Mouse (Mus musculus) liver, embryonic 12.5 days (tissue): ENCODE results near the gene Ube2e3. TPM values are rescaled to one million over a fixed set of nuclear protein-coding genes. Genes with fewer than 3 reads are reported as not detected.

Experiments
- ATAC-seq: fragments of 200-750 bp; cut with Nextera tagmentation; 2 replicates; pipeline ENCODE4 v1.8.0; 2017; ENCODE audit warnings: moderate number of reproducible peaks, mild to moderate bottlenecking, moderate library complexity
- H3K27ac ChIP-seq: fragments of 300-500 bp; sonication (generic); 2 replicates; pipeline ENCODE4 v1.5.1; 2016; ENCODE audit warnings: mild to moderate bottlenecking
- H3K27me3 ChIP-seq: fragments of 300-500 bp; sonication (generic); replicated peaks from 2 replicates; pipeline ENCODE4 v1.6.1; 2016; ENCODE audit warnings: mild to moderate bottlenecking, moderate library complexity
- H3K36me3 ChIP-seq: fragments of 300-500 bp; sonication (generic); 2 replicates; pipeline ENCODE4 v1.6.1; 2016; ENCODE audit warnings: mild to moderate bottlenecking, moderate library complexity
- H3K4me1 ChIP-seq: fragments of 300-500 bp; sonication (generic); 2 replicates; pipeline ENCODE4 v1.6.1; 2016
- H3K4me2 ChIP-seq: fragments of 300-500 bp; sonication (generic); 2 replicates; pipeline ENCODE4 v1.6.1; 2016; ENCODE audit warnings: mild to moderate bottlenecking, moderate library complexity
- H3K4me3 ChIP-seq: fragments of 300-500 bp; sonication (generic); 2 replicates; pipeline ENCODE4 v1.5.1; 2016; ENCODE audit warnings: mild to moderate bottlenecking, moderate library complexity
- H3K9ac ChIP-seq: fragments of 300-500 bp; sonication (generic); 2 replicates; pipeline ENCODE4 v1.6.1; 2016; ENCODE audit warnings: mild to moderate bottlenecking, moderate library complexity
- H3K9me3 ChIP-seq: fragments of 300-500 bp; sonication (generic); replicated peaks from 2 replicates; pipeline ENCODE4 v1.6.1; 2016; ENCODE audit warnings: mild to moderate bottlenecking, moderate library complexity
- WGBS: fragments of 180-500 bp; shearing (Covaris S2); methylation state at CpG from one replicate; pipeline ENCODE4 v1.1.7; 2016; ENCODE audit not compliant: insufficient replicate concordance; 5-methylcytosine and 5-hydroxymethylcytosine counted together
- polyA plus RNA-seq: library from polyadenylated mRNA; unstranded; fragments of >200 nt; fragmentation: Nextera tagmentation; extraction: Ambion mirVana; gene quantifications from 2 replicates; pipeline ENCODE4 v1.2.1, GENCODE M21; 2016

Ube2e3 gene
- polyA plus RNA-seq: 107 and 109 TPM in 2 replicates

GRCm38 (mm10) chr2:78867726-78868510 is at the start of gene Ube2e3:
TSS of gene Ube2e3 (plus strand) at chr2:78868124.
- H3K36me3 ChIP-seq: peaks cover 24% of the 10 kb centered on the region
- no peaks in the 10 kb centered on the region for H3K27me3 ChIP-seq
- no peaks in the 10 kb centered on the region for H3K9me3 ChIP-seq
- H3K27ac ChIP-seq: peak within 1 kb of the TSS; percentile 97
- 14% methylated on average over 14 of the region's 14 CpGs for WGBS
- ATAC-seq: no peak; the same call in none of the 2 replicates
- peak within 1 kb of the TSS; percentile 100 for H3K9ac ChIP-seq
- peak within 1 kb of the TSS; percentile 99 for H3K4me3 ChIP-seq
- H3K4me1 ChIP-seq: peaks cover 50% of the 10 kb centered on the region
- peak within 1 kb of the TSS; percentile 86 for H3K4me2 ChIP-seq

GRCm38 (mm10) chr2:78829887-78830286 is 38.0 kb upstream of the Ube2e3 start:
- no peaks in the 10 kb centered on the region for H3K36me3 ChIP-seq
- no peaks in the 10 kb centered on the region for H3K4me1 ChIP-seq
- 86% methylated on average over 3 of the region's 3 CpGs for WGBS
- no peak for ATAC-seq
- no peaks in the 10 kb centered on the region for H3K9me3 ChIP-seq
- H3K27me3 ChIP-seq: no peaks in the 10 kb centered on the region
- no peak overlapping the region for H3K4me3 ChIP-seq
- no peak overlapping the region for H3K4me2 ChIP-seq
- H3K27ac ChIP-seq: no peak overlapping the region
- no peak overlapping the region for H3K9ac ChIP-seq

GRCm38 (mm10) chr2:78841494-78842224 is 26.3 kb upstream of the Ube2e3 start:
- Histone ChIP-seq H3K4me2 (no peak overlapping the region), H3K27ac (no peak overlapping the region), H3K9ac (no peak overlapping the region), H3K4me1 (no peaks in the 10 kb centered on the region), H3K4me3 (no peak overlapping the region), H3K27me3 (no peaks in the 10 kb centered on the region), H3K36me3 (no peaks in the 10 kb centered on the region), H3K9me3 (no peaks in the 10 kb centered on the region)
- no peak for ATAC-seq
- WGBS: 30% methylated on average over 7 of the region's 7 CpGs

- Histone ChIP-seq H3K9ac (no peak overlapping the region), H3K9me3 (no peaks in the 10 kb centered on the region), H3K4me1 (no peaks in the 10 kb centered on the region), H3K27me3 (no peaks in the 10 kb centered on the region), H3K4me2 (no peak overlapping the region), H3K4me3 (no peak overlapping the region), H3K27ac (no peak overlapping the region), H3K36me3 (no peaks in the 10 kb centered on the region)
- WGBS: 77% methylated on average over 5 of the region's 5 CpGs
- ATAC-seq: no peak
Observed at GRCm38 (mm10) chr2:78844365-78844764, 23.6 kb upstream of the Ube2e3 start.

GRCm38 (mm10) chr2:78845274-78845673 is 22.6 kb upstream of the Ube2e3 start:
- no peak overlapping the region for H3K9ac ChIP-seq
- ATAC-seq: no peak
- no peaks in the 10 kb centered on the region for H3K9me3 ChIP-seq

GRCm38 (mm10) chr2:78845717-78846116 is 22.2 kb upstream of the Ube2e3 start:
- H3K27me3 ChIP-seq: no peaks in the 10 kb centered on the region
- no peaks in the 10 kb centered on the region for H3K36me3 ChIP-seq
- ATAC-seq: no peak
- H3K9me3 ChIP-seq: no peaks in the 10 kb centered on the region
- no peak overlapping the region for H3K4me3 ChIP-seq
- H3K4me2 ChIP-seq: no peak overlapping the region
- no peak overlapping the region for H3K27ac ChIP-seq
- 66% methylated on average over 10 of the region's 10 CpGs for WGBS
- H3K4me1 ChIP-seq: no peaks in the 10 kb centered on the region
- no peak overlapping the region for H3K9ac ChIP-seq

More at GRCm38 (mm10) chr2:78845274-78845673, 22.6 kb upstream of the Ube2e3 start:
- Histone ChIP-seq H3K36me3 (no peaks in the 10 kb centered on the region), H3K4me3 (no peak overlapping the region), H3K27me3 (no peaks in the 10 kb centered on the region), H3K4me2 (no peak overlapping the region), H3K27ac (no peak overlapping the region), H3K4me1 (no peaks in the 10 kb centered on the region)
- 71% methylated on average over 12 of the region's 12 CpGs for whole genome bisulfite sequencing

- 79% methylated on average over 8 of the region's 8 CpGs for WGBS
- no peaks in the 10 kb centered on the region for H3K36me3 ChIP-seq
- no peak overlapping the region for H3K9ac ChIP-seq
- no peak for ATAC-seq
- no peak overlapping the region for H3K4me3 ChIP-seq
- no peaks in the 10 kb centered on the region for H3K9me3 ChIP-seq
- H3K27me3 ChIP-seq: no peaks in the 10 kb centered on the region
- peaks cover 14% of the 10 kb centered on the region for H3K4me1 ChIP-seq
- no peak overlapping the region for H3K27ac ChIP-seq
- H3K4me2 ChIP-seq: no peak overlapping the region
Observed at GRCm38 (mm10) chr2:78854315-78854714, 13.6 kb upstream of the Ube2e3 start.

- H3K4me3 ChIP-seq: no peak overlapping the region
- H3K27ac ChIP-seq: peak overlapping the region; percentile 84
Observed at GRCm38 (mm10) chr2:78858628-78859027, 9.3 kb upstream of the Ube2e3 start.

GRCm38 (mm10) chr2:78859266-78860087 is 8.4 kb upstream of the Ube2e3 start:
- no peaks in the 10 kb centered on the region for H3K36me3 ChIP-seq
- peaks cover 58% of the 10 kb centered on the region for H3K4me1 ChIP-seq
- H3K9ac ChIP-seq: peak overlapping the region; percentile 51; the same call in 1 of the 2 replicates
- 41% methylated on average over 12 of the region's 12 CpGs for WGBS
- H3K27ac ChIP-seq: peak overlapping the region; percentile 84
- peak; percentile 94 for ATAC-seq
- H3K4me3 ChIP-seq: no peak overlapping the region
- H3K9me3 ChIP-seq: no peaks in the 10 kb centered on the region
- H3K4me2 ChIP-seq: peak overlapping the region; percentile 45
- H3K27me3 ChIP-seq: no peaks in the 10 kb centered on the region

More at GRCm38 (mm10) chr2:78858628-78859027, 9.3 kb upstream of the Ube2e3 start:
- Histone ChIP-seq H3K9ac (0 out of 2 replicates have a peak overlapping the region, but pooled peaks have one; percentile 51), H3K4me1 (peaks cover 53% of the 10 kb centered on the region), H3K27me3 (no peaks in the 10 kb centered on the region), H3K4me2 (peak overlapping the region; percentile 45; the same call in 1 of the 2 replicates), H3K9me3 (no peaks in the 10 kb centered on the region), H3K36me3 (no peaks in the 10 kb centered on the region)
- WGBS: 62% methylated on average over 6 of the region's 6 CpGs
- no peak for ATAC-seq

GRCm38 (mm10) chr2:78860088-78860372 is 7.9 kb upstream of the Ube2e3 start:
- Histone ChIP-seq H3K4me2 (peak overlapping the region; percentile 45), H3K36me3 (no peaks in the 10 kb centered on the region), H3K4me3 (no peak overlapping the region), H3K9ac (0 out of 2 replicates have a peak overlapping the region, but pooled peaks have one; percentile 3), H3K4me1 (peaks cover 58% of the 10 kb centered on the region), H3K9me3 (no peaks in the 10 kb centered on the region), H3K27ac (peak overlapping the region; percentile 84), H3K27me3 (no peaks in the 10 kb centered on the region)
- 43% methylated on average over 3 of the region's 3 CpGs for WGBS
- ATAC-seq: no peak

GRCm38 (mm10) chr2:78864116-78864515 is 3.8 kb upstream of the Ube2e3 start:
- H3K9ac ChIP-seq: no peak overlapping the region
- no peak overlapping the region for H3K27ac ChIP-seq
- H3K4me1 ChIP-seq: peaks cover 58% of the 10 kb centered on the region
- H3K9me3 ChIP-seq: no peaks in the 10 kb centered on the region
- H3K27me3 ChIP-seq: no peaks in the 10 kb centered on the region
- no peak overlapping the region for H3K4me2 ChIP-seq
- no peaks in the 10 kb centered on the region for H3K36me3 ChIP-seq
- ATAC-seq: no peak
- WGBS: 81% methylated on average over 3 of the region's 3 CpGs
- no peak overlapping the region for H3K4me3 ChIP-seq
